Mouse (Mus musculus): ENCODE data around the gene Vmn1r2.
"Not testable (repeated sequence)": the region's sequence is repeated elsewhere in the genome, so short reads cannot be mapped to it uniquely, and the experiment has no call there.

- not testable (repeated sequence) for TF ChIP-seq CTCF, EP300 (IDR thresholded peaks at IDR 0.05; ENCODE audit: low read depth)
Observed at GRCm38 (mm10) chr4:3147926-3148325, 19.2 kb upstream of the Vmn1r2 start.

All from heart, postnatal 0 days (tissue).